Mouse (Mus musculus) megakaryocyte, embryonic 14.5 days (primary cell): ENCODE data around the gene Cmtm5.

ENCODE experiments used
- FLI1 ChIP-seq: IDR thresholded peaks from 2 replicates; pipeline ENCODE4 v1.6.1; 2012; ENCODE audit warnings: low read length, inconsistent platforms, mixed read lengths
- GATA1 ChIP-seq: IDR thresholded peaks from 3 replicates; pipeline ENCODE4 v1.6.1; 2012; ENCODE audit warnings: mixed read lengths, low read length, inconsistent platforms, borderline replicate concordance

DNA sequence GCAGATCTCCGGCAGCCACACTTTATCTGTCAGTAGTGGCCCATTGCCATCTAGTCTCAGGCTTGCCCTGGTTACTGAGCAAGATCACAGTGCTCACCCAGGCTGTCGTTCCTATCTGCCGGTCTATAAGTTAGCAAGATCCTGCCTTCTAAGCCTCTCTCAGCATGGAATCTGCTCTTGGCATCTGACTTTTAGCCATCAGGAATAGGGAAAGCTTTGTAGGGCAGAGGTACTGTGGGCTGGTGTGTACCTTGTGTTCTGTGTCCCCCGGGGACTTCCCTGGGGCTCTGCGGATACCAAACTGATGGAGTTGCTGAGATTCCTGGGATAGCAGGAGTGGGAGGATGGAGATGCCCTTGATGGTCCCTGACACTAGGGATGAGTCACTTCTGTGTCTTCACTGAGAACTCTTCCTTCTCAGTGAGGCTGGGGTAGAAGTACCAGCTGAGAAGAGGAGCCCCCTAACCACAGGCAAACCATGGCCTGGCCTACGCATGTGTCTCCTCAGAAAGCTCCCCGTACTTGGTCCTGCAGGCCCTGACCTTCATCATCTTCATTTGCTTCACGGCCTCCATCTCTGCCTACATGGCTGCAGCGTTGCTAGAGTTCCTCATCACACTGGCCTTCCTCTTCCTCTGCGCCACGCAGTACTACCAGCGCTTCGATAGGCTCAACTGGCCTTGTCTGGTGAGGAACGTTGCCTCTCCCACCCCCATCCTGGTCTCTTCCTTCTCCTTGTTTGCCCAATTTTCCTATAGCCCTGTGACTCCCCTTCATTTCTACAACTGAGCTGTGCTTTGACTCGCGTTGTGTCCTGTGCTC, 1.5 kb downstream of the Cmtm5 start:
- no peak for TF ChIP-seq GATA1
- TF ChIP-seq FLI1: no peak
